Mouse (Mus musculus): ENCODE results near the gene Mettl16. TPM values are rescaled to one million over a fixed set of nuclear protein-coding genes. Genes with fewer than 3 reads are reported as not detected.
"Not testable (repeated sequence)": the region's sequence is repeated elsewhere in the genome, so short reads cannot be mapped to it uniquely, and the experiment has no call there.

Gene Mettl16
- polyA plus RNA-seq, 1 experiment = 2.9 TPM

DNA sequence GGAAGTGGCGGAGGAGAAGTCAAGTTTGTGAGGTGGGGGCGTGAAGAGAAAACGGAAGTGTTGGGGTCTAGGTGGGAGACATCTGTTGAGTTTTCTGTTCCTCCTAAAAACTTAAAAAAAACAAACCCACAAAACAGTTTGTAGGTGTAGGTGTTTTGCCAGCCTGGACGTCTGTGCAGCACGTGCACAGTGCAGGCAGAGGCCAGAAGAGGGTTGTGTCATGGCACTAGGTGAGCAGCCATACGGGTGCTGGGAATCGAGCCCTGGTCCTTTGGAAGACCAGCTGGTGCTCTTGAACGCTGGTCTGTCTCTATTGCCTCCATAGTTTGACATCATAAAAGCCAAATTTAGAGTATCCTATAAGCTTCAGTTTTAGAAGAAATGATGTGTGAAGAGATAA is 604 bp downstream of the Mettl16 start:
- 7% methylated on average over 8 of the region's 8 CpGs for WGBS
- no peak for DNase-seq (ENCODE audit: low read depth, low spot score)

DNA sequence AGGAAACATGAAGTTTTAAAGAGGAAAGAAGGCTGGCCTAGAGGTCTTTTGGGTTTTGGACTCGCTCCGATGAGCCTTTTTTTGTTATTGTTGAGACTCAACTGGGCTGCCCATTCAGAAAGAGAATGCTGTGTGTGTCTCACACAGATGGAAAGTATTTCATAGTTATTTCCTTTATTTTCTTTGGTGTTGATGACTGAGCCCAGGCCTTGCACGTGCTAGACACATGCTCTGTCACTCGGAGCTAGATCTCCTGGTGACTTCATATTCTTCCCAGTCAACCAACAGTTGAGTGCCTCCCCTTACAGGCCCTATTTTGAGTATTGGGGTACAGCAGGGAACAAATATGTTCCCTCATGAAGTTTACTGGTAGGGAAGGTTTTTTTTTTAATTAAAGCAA is 1.0 kb downstream of the Mettl16 start:
- no peak for DNase-seq (ENCODE audit: low read depth, low spot score)
- 69% methylated on average over 4 of the region's 4 CpGs for WGBS

DNA sequence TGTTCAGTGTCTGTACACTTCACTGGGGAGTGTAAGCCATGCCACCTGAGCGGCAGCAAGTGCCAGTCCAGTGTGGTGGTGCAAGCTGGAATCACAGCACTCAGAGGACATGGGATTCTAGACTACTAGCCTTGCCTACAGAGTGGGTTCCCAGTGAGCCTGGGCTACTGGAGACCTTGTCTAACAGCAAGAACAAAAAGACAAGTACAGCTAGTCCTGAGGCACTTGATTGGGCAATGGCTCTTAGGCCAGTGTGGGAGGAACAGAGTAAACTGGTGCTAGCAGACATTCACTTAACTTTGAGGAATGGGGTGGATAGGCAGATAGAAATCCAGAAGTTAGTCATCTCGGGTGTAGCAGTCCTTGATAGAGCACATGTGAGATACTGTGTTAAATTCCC is 1.8 kb downstream of the Mettl16 start:
- 79% methylated on average over 2 of the region's 2 CpGs for WGBS
- DNase-seq (ENCODE audit: low read depth, low spot score) = no peak

DNA sequence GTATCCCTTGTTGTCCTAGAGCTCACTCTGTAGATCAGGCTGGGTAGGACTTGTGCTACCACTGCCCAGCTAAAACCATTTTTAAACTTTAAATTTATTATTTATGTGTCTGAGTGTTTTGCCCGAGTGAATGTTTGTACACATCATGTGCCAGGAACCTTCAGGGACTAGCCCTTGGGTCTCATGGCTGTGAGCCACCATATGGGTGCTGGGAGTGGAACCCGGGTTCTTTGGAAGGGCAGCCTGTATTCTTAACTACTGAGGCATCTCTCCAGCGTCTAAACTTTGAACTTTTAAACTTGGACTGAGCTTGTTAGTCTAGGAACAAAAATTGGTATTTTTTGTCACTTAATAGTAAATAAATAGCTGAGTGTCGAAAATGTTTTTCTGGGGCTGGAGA is 22.2 kb downstream of the Mettl16 start:
- WGBS = 90% methylated on average over 4 of the region's 4 CpGs
- DNase-seq (ENCODE audit: low read depth, low spot score) = no peak

DNA sequence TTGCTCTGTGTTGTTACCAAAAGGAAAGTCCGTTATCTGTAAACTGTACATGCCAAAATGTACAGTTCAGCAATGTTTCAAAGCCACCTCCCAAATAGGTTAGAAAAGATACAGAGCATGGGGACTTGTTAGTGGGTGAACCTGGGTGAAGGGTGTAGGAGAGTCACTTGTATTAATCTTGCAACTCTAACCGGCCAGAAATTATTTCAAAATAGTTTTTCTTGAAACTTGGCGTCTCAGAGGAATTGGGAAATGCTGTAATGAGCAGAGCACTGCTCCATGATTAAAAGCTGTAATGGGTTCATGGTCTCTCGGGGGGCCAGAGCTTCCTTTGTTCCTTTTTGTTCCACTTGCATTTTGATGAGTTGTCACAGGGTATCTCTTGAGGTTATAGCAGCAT is 30.0 kb downstream of the Mettl16 start:
- no peak for DNase-seq (ENCODE audit: low read depth, low spot score)
- 86% methylated on average over 4 of the region's 4 CpGs for whole genome bisulfite sequencing

DNA sequence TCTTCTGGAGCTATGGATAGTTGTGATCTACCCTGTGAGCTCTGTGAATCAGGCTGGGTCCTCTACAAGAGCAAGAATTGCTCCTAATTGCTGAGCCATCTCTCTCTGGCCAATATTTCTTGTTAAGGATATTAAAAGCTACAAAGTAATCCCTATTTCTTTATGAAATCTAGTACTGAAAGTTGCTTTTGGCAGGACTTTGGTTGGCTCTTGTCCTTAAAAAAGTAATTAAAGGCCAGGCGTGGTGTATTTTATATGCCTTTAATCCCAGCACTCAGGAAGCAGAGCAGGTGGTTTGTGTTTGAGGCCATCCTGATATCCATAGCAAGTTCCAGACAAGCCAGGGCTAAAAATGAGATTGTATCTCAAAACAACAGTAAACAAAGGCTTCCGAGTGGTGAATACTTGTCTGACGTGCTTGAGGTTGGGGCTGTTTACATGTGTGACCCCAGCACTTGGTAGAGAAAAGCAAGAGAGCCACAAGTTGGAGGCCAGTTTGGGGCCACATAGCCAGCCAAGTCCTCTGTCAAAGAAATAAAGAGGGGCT is 33.5 kb downstream of the Mettl16 start:
- WGBS = 44% methylated on average over 3 of the region's 3 CpGs
- DNase-seq (ENCODE audit: low read depth, low spot score) = no peak

DNA sequence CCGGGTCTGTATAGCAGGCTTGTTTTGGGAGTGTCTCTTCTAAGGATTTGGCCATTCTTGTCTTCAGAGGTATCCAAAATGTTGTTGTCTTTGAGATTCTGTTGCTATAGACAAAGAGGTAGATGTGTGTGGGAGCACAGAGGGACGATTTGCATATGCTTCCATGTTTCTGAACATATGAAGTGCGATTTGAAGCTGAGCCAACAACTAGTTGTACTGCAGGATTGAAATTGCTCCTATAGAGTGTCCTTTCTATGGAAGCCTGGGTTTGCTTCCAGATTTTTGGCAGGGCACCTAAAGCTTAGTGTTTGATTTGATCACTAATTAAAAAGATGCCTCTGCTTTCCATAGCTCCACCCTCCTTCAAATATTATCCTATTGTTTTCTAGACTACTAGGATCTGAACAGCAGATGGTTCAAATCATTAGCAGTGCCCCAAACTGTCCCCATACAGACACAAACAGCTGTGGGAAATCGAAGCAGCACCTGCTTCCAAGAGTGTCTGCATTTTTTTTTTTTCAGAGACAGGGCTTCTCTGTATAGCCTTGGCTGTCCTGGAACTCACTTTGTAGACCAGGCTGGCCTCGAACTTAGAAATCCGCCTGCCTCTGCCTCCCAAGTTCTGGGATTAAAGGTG is 36.7 kb downstream of the Mettl16 start:
- no peak for DNase-seq (ENCODE audit: low read depth, low spot score)
- WGBS = 84% methylated on average over 6 of the region's 6 CpGs

DNA sequence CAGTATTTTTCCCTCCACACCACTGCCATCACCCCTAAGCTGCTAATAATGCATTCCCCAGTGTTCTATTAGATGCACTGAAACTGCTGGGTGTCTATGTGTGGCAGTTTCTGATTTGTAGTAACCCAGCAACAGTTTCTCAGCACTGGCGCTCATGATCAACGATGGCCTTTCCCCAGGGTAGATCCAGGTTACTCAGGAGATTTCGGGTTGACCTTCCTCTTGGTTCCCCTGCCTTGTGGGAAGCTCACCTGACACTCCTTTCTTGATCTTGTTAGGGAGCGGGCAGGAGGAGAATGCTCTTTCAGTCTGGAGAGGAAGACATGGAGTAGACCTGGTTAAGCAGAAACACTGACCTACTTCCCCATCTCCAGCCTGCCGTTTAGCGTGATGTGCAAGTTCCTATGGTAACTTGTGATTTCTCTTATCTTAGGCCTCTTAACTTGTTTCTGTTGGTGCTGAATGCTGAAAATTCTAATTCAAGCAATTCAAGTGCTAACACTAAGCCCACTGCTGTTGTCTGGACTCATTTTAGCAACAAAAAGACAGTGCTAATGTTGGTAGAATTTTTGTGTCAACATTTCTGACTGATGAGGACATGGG is 37.7 kb downstream of the Mettl16 start:
- no peak for DNase-seq (ENCODE audit: low read depth, low spot score)
- 93% methylated on average over 6 of the region's 6 CpGs for WGBS

DNA sequence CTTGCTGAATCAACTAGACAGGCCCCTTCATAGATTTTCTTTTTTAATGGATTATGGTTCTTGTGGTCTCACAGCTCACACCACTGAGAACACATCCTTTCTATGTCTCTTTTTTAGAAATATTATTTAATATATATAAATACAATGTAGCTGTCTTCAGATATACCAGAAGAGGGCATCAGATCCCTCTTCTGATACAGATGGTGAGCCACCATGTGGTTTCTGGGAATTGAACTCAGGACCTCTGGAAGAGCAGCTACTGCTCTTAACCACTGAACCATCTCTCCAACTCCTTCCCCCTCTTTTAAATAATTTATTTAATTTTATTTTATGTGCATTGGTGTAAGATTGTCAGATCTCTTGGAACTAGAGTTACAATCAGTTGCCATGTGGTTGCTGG is 39.5 kb downstream of the Mettl16 start:
- DNase-seq (ENCODE audit: low read depth, low spot score) = no peak

DNA sequence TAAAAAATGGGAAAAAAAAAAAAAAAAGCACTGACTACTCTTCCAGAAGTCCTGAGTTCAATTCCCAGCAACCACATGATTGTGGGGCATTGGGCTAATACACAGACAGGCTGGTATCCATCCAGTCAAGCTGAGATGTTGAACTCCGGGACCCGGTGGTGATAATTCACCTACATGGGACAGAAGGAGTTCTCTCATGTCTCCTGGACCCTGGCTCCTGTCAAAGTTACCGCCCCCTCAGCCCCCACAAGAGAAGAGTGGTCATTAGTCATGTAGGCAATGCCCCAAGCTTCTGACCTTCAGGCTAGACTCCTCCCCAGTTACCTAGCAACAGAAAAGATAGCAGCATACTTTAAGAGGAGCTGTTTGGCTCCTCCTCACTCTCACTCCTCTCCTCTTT is 40.4 kb downstream of the Mettl16 start:
- DNase-seq (ENCODE audit: low read depth, low spot score) = not testable (repeated sequence)
- 84% methylated on average over 3 of the region's 3 CpGs for WGBS

DNA sequence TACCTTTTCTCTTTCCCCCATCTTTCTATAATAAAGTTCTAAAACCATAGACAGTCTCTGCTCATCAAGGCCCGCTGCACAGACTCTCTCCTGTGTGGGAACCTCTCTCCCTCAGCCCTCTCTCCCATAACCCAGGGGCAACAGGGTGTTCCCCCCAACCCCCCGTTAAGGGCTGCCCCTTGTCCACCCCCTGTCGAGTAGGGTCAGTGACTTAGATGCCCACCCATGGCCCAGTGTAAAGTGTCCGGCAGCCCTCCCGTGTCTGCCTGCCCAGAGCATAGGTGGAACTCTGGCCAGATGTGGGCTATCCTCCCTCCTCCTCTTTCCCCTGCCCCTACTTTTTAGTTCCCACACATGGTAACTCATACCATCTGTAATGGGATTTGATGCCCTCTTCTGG is 40.9 kb downstream of the Mettl16 start:
- 79% methylated on average over 5 of the region's 5 CpGs for WGBS
- no peak for DNase-seq (ENCODE audit: low read depth, low spot score)

DNA sequence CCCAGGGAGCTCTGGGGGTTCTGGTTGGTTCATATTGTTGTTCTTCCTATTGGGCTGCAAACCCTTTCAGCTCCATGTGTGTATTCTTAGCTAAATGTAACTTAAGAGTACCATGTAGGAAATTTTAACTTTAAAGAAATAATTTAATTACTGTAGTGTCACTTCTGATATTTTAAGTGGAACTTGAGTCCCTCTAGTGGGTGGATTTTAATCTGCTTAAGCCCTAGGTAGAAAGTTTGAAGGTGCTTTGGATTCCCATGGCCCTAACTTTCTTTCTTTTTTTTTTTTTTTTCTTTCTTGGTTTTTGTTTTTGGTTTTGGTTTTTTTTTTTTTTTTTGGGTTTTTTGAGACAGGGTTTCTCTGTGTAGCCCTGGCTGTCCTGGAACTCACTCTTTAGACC is 45.2 kb downstream of the Mettl16 start:
- no peak for DNase-seq (ENCODE audit: low read depth, low spot score)

DNA sequence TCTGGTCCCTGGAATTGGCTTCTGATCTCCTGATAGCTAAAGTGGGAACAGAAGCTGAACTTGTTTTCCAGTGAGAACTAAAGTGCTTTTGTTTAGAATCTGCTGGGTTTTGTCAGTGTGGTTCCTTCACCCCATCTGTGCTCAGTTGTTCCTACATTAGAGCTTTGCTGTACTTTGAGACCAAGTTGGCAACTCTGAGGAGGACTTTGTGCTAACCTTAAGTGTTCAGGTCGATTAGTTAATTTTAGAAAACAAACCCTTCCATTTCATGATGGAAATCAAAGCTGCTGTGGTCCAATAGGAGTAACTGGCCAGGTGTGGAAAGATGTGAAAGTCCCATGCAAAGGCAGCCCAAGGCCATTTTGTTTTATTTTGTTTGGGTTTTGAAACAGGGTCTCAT is 50.3 kb downstream of the Mettl16 start:
- WGBS = 56% methylated on average over 1 of the region's 1 CpGs
- no peak for DNase-seq (ENCODE audit: low read depth, low spot score)

DNA sequence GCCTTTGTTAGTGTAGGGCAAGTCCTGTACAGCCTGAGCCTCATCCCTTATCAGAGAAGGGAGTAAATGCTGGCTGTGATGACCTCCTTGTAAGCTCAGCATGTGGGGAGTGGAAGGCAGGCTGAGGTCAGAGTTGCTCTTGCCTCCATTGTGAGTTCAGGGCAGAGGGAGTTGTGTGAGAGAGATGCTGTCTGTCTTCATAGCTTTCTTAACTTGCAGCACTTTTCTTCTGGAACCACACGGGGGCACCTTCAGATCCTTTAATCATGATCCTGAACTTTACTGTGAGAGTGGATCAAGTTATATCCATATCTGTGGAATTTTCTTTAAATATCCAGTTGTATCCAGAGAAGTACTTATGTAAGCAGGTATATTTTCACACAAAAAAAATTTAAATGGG is 50.8 kb downstream of the Mettl16 start:
- 14% methylated on average over 1 of the region's 1 CpGs for WGBS
- DNase-seq (ENCODE audit: low read depth, low spot score) = no peak

DNA sequence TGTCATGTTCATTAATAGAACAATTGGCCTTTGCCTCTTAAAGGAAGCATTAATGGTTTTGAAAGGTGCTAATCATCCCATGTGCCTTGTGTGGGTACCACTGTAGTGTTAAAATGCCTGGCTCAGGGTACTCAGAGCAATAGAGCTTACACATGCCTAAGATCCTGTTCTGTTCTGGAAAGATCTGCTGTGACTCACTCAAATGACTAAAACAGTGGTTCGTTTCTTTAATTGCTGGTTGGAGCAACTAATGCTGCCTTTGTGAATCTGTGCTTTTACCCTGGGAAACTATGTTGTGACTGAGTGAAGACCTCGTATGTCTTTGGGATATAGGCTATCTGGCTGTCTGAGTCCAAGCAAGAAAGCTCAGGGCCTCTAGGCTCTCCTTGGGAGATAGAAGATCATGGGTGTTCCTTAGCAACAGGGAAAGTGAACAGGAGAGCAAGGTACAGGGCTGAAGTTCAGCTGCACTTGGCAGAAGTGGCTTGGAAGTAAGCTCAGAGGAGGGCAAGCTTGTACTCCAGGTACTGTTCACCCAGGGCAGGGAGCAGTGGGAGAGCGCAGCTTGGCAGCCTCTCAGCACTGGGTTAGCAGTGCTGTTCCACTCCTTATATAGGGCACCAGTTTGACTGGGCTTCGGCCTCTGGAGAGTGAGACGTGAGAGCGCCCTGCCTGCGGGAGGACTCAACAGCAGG is 52.3 kb downstream of the Mettl16 start:
- 75% methylated on average over 7 of the region's 7 CpGs for WGBS
- DNase-seq (ENCODE audit: low read depth, low spot score) = no peak

DNA sequence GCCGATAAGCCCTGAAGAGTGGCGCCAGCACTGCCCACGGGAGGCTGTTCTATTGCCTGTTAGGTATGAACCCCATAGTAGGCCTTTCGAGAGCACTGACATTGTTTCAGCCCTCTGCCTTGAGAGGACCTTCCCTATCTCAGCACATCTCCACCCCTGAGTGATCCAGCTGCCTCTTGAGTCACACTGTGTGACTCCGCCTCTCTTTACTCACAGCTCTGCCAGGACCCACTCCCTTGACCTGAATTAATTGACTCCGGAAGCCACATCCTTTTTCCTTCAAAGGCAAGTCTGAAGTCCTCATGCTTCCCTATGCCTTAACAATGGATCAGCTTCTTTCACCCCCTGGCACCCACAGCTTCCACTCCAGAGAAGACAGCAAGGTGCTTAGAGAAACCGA is 55.5 kb downstream of the Mettl16 start:
- 33% methylated on average over 7 of the region's 7 CpGs for whole genome bisulfite sequencing
- DNase-seq (ENCODE audit: low read depth, low spot score) = no peak

DNA sequence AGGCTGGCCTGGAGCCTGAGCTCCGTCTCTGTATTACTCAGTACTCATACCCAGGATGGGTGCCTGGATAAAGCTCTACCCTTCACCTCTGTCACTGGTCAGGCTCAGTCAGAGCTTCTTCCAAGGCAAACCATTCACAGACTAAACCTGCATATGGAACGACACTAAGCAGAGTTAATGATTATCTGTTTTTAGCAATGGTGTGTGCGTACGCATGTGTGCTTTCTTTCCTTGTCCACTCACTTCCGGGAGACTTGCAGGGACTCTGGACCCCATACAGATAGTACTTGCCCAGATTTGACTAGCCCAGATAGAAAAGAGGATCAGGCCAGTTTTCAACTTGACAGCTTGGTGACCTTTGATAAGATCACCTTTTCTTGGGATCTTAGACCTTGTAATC is 56.1 kb downstream of the Mettl16 start:
- 30% methylated on average over 5 of the region's 5 CpGs for WGBS
- DNase-seq (ENCODE audit: low read depth, low spot score) = no peak

DNA sequence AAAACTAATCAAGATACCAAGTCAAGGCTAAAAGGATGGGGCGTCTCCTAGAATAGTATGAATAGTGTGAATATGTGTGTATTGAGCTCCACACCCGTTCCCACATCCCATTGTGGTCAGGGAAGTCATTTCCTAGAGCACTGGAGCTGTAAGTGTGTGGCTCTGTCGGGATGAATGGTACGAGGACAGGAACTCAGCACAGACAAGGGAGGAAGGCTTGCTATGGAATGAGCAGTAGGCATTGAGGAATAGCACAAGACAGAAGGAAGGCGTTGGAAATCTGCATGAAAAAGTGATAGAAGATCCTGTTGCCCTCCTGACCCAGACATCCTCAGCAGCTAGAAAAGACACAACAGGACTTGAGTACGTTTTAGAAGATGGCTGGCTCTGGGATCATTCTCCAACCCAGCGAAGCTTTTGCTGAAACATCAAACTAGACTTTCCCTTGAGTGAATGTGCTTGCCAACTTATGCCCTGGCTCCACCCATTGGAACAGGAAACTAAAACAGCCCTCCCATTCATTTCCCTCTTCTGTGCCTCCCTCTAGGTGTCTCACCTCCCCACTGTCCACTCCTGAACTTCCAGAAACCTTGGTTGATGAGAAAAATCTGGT is 57.3 kb downstream of the Mettl16 start:
- 52% methylated on average over 7 of the region's 7 CpGs for WGBS
- no peak for DNase-seq (ENCODE audit: low read depth, low spot score)

DNA sequence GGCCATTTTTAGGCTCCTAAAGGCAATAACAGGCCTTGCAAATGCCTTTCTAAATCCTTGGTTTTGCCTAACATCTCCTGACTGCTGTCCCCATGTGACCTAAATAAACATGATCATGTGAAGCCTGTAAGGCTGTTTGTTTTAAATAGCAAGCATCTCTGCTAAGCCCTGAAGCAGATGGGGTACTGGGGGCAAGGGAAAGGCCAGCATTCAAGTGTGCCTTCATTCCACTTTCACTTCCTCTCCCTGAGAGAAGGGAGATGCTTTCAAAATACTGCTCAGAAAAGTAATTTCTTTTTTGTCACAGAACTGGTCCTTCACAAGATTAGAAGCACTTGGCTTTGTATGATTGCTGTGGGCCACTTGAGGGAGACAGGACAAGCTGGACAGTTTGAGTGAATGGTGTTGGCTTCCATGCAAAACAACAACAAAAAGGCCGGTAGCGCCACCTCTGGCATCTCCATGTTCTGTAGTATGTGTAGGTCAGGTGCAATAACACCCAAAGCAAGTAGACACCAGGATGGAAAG is 57.8 kb downstream of the Mettl16 start:
- DNase-seq (ENCODE audit: low read depth, low spot score) = no peak
- WGBS = 65% methylated on average over 2 of the region's 2 CpGs

DNA sequence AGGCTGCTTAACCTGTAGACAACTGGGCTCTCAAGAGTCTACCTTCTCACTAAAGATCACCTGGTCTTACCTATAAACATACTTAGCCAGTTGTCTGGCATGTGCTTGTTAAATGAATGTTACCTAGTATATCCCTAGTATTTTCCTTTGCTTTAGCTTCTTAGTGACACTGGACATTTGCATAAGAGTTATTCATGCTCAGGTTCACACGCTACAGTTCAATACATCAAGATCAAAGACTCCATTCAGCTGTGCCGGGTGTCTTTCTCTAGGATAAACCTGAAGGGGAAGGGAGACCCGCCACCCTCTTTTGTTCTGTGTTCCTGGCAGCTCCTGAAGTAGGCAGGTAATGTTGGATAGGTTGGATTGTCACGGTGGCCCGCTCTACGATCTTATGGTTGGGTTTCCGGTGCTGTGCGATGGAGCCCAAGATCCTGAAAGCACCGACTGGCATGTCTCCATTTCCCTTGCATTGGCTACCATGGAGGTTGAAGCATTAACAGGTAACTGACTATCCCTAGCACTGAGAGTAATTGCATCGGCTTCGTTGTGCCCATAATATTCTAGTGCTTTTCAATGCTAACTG is 58.4 kb downstream of the Mettl16 start:
- 42% methylated on average over 11 of the region's 11 CpGs for WGBS
- no peak for DNase-seq (ENCODE audit: low read depth, low spot score)
